Mouse (Mus musculus) intestine, embryonic 14.5 days (tissue): ENCODE data around the gene Aars2. TPM values are rescaled to one million over a fixed set of nuclear protein-coding genes. Genes with fewer than 3 reads are reported as not detected.
A peak's percentile ranks its signal among the peaks of the same experiment; 100 is the strongest.

Source experiments
- ATAC-seq: fragments of 200-750 bp; cut with Nextera tagmentation; replicated peaks from 2 replicates; pipeline ENCODE4 v1.8.0; 2017; ENCODE audit warnings: low read depth, moderate number of reproducible peaks, moderate TSS enrichment, moderate library complexity; ENCODE audit not compliant: low FRiP score, low TSS enrichment
- DNase-seq: peaks from one replicate; pipeline ENCODE4 v3.0.0-alpha.2; 2018; ENCODE audit warnings: low spot score
- H3K27ac ChIP-seq: fragments of 300-500 bp; sonication (generic); 2 replicates; pipeline ENCODE4 v1.5.1; 2014; ENCODE audit warnings: low read depth, mild to moderate bottlenecking, control low read depth
- H3K27me3 ChIP-seq: fragments of 300-500 bp; sonication (generic); replicated peaks from 2 replicates; pipeline ENCODE4 v1.6.1; 2014; ENCODE audit warnings: low read length, control low read depth; ENCODE audit not compliant: control insufficient read depth, insufficient read depth
- H3K36me3 ChIP-seq: fragments of 300-500 bp; sonication (generic); 2 replicates; pipeline ENCODE4 v1.6.1; 2014; ENCODE audit warnings: low read length, control low read depth; ENCODE audit not compliant: control insufficient read depth, insufficient read depth
- H3K4me1 ChIP-seq: fragments of 300-500 bp; sonication (generic); replicated peaks from 2 replicates; pipeline ENCODE4 v1.6.1; 2014; ENCODE audit warnings: low read length, control low read depth, mixed read lengths; ENCODE audit not compliant: control insufficient read depth, insufficient read depth
- H3K4me2 ChIP-seq: fragments of 300-500 bp; sonication (generic); 2 replicates; pipeline ENCODE4 v1.6.1; 2014; ENCODE audit warnings: low read length
- H3K4me3 ChIP-seq: fragments of 300-500 bp; sonication (generic); 2 replicates; pipeline ENCODE4 v1.5.1; 2014; ENCODE audit warnings: low read depth, low read length, control low read depth, mixed read lengths
- H3K9ac ChIP-seq: fragments of 300-500 bp; sonication (generic); 2 replicates; pipeline ENCODE4 v1.6.1; 2014; ENCODE audit warnings: mild to moderate bottlenecking, low read length
- H3K9me3 ChIP-seq: fragments of 300-500 bp; sonication (generic); 2 replicates; pipeline ENCODE4 v1.6.1; 2016; ENCODE audit warnings: low read length, control low read depth; ENCODE audit not compliant: control insufficient read depth
- WGBS: fragments of 180-500 bp; shearing (Covaris S2); extraction: QIAGEN DNeasy Blood & Tissue Kit; methylation state at CpG from one replicate; pipeline ENCODE4 v1.1.7; 2014; 5-methylcytosine and 5-hydroxymethylcytosine counted together
- polyA plus RNA-seq: library from polyadenylated mRNA; unstranded; fragments of >200 nt; fragmentation: Nextera tagmentation; extraction: Ambion mirVana; gene quantifications from 2 replicates; pipeline ENCODE4 v1.2.1, GENCODE M21; 2014

The Aars2 gene
- polyA plus RNA-seq, 1 experiment from 2014 or later: 17.3 TPM

DNA sequence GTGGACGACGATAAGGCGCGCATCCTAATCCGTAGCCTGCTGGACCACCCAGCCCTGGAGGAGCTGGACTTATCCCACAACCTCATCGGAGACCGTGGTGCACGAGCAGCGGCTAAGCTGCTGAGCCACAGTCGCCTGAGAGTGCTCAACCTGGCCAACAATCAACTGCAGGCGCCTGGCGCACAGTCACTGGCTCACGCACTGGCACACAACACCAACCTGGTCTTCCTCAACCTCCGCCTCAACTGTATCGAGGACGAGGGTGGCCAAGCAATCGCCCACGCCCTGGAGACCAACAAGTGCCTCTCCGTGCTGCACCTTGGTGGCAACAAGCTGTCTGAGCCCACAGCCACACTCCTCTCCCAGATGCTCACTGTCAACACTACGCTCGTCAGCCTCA, 33.0 kb downstream of the Aars2 start:
- H3K9ac ChIP-seq: no peak overlapping the region
- DNase-seq (no peak), ATAC-seq (no peak)
- H3K36me3 ChIP-seq: no peaks in the 10 kb centered on the region
- H3K27me3 ChIP-seq: peaks cover 74% of the 10 kb centered on the region
- no peak overlapping the region for H3K4me2 ChIP-seq
- no peaks in the 10 kb centered on the region for H3K4me1 ChIP-seq
- H3K4me3 ChIP-seq: no peak overlapping the region
- 73% methylated on average over 21 of the region's 21 CpGs for WGBS
- no peaks in the 10 kb centered on the region for H3K9me3 ChIP-seq
- H3K27ac ChIP-seq: no peak overlapping the region

DNA sequence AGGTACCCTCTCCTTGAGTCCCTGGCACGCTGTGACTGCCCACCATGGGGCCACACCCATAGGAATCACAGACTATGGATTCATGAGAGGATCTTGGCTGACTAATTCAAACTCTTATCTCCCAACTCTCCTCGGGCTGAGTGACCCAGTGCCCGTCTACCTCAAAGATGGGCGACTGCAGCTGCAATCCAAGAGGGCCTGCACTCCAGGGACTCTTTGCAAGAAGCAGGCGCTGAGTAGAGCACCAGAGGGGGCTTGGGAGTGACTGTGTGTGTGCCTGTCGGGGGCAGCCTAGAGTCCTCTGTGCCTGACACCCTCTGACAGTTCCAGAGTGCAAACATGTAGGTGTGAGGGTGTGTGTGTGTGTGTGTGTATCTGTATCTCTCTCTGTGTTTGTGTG, 35.5 kb downstream of the Aars2 start:
- Histone ChIP-seq H3K4me2 (no peak overlapping the region), H3K4me3 (no peak overlapping the region), H3K4me1 (peaks cover 6% of the 10 kb centered on the region; the same call in 1 of the 2 replicates), H3K36me3 (no peaks in the 10 kb centered on the region), H3K9me3 (no peaks in the 10 kb centered on the region), H3K27me3 (peaks cover 75% of the 10 kb centered on the region), H3K27ac (no peak overlapping the region), H3K9ac (no peak overlapping the region)
- ATAC-seq: no peak
- WGBS: 36% methylated on average over 6 of the region's 6 CpGs
- no peak for DNase-seq

DNA sequence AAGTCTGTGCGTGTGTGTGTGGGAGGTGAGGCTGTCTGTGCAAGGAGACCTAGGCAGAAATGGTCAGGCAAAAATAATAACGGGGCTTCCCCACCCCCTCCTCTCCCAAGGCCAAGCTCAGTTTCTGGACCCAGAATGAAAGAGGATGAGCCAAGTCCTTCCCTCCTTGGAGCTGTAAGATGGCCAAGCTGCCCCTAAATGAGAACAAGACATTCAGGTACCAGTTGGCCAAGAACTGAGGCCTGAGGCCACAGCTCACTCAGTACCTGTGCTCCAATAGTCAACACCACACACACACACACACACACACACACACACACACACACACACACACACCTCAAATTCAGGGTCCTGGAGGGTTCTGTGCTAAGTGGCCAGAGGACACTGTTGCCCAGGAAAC, 36.1 kb downstream of the Aars2 start:
- no peak overlapping the region for H3K4me3 ChIP-seq
- H3K27me3 ChIP-seq: peaks cover 81% of the 10 kb centered on the region
- no peaks in the 10 kb centered on the region for H3K9me3 ChIP-seq
- DNase-seq (no peak), ATAC-seq (no peak)
- no peak overlapping the region for H3K27ac ChIP-seq
- WGBS: 73% methylated on average over 2 of the region's 2 CpGs
- peaks cover 6% of the 10 kb centered on the region; the same call in 1 of the 2 replicates for H3K4me1 ChIP-seq
- H3K4me2 ChIP-seq: no peak overlapping the region
- no peaks in the 10 kb centered on the region for H3K36me3 ChIP-seq
- H3K9ac ChIP-seq: no peak overlapping the region

DNA sequence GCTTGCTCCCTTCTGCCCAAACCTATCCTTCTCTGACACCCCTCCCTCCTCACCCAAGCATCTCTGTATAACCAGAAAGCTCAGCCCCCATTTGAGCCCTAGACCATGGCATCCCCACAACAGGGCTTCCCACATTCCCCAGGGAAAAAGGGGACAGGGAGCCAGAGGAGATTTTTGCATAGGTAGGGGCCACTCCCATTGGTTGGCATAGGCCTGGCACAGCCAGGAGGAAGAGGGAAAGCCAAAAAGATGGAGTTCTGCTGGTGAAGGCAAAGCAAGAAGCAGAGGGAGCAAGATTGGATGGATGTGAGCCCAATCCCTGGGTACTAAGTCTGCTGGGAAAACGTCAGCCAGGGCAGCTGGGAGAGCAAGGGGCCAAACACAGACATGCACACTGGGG, 36.5 kb downstream of the Aars2 start:
- H3K4me1 ChIP-seq: peaks cover 6% of the 10 kb centered on the region; the same call in 1 of the 2 replicates
- no peak for DNase-seq
- peaks cover 82% of the 10 kb centered on the region for H3K27me3 ChIP-seq
- no peaks in the 10 kb centered on the region for H3K9me3 ChIP-seq
- no peak overlapping the region for H3K27ac ChIP-seq
- H3K4me3 ChIP-seq: no peak overlapping the region
- no peak overlapping the region for H3K4me2 ChIP-seq
- no peak for ATAC-seq
- no peaks in the 10 kb centered on the region for H3K36me3 ChIP-seq
- H3K9ac ChIP-seq: no peak overlapping the region
- WGBS: 42% methylated on average over 1 of the region's 1 CpGs

DNA sequence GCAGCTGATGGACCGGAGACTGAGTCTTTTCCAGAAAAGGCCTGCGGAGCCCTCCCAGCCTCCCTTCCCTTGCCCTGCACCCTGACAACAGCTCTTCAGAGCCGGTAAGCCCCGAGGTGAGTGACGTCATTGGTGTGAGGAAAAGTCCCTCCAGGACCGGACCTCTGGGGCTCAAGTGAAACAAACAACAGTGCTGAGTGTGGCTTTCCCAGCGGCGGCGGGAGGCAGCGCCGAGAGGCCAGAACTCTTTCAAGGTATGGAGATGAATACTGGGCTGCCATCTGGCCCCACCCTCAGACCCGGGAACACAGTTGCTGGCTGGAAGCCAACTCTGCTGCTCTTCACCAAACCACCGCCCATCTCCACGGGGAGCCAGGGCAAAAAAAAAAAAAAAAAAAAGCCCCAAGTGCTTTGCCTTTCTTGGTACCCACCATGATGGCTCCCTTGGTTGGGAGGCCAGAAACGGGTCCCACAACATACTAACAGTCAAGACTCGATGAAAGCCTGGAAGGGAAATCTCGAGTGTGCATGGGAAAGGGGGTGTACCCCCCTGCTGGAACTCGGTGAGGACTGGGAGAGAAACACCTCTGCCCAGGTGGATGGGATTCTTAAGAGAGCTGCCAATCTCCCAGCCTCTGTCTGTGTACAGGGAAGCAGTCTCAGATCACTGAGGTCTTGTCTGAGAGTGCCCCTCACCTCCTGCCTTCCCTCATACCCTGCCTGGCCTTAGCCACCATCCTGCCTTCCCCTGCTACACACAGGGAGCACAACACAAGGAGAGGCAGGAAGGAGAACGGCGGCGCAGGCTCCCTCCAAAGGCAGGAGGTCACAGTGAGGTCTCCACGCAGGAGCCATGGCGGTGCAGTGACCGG, 37.6 kb downstream of the Aars2 start:
- Histone ChIP-seq H3K9me3 (no peaks in the 10 kb centered on the region), H3K36me3 (no peaks in the 10 kb centered on the region), H3K27ac (no peak overlapping the region), H3K4me1 (peaks cover 6% of the 10 kb centered on the region; the same call in 1 of the 2 replicates), H3K4me2 (no peak overlapping the region), H3K9ac (no peak overlapping the region), H3K4me3 (no peak overlapping the region), H3K27me3 (peaks cover 82% of the 10 kb centered on the region)
- DNase-seq: no peak
- 21% methylated on average over 24 of the region's 24 CpGs for WGBS
- ATAC-seq: no peak

DNA sequence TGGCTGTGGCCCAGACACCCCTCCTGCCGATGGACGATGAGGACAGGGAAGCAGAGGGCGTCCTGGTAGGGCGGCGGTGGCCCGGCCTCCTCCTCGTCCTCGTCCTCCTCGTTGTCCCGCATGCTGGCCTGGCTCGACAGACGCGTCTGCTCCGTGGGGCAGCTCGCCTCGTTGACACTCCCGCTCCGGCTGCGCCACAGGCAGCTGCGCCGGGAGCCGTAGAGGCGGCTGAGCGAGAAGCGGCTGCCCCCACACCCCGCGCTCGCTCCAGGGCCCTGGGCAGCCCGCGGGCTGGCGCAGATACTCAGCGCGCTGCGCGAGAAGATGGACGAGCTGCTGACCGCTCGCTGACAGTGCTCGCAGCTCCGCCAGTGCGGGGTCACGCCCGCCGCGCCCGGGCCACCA, 38.2 kb downstream of the Aars2 start:
- H3K9ac ChIP-seq: no peak overlapping the region
- ATAC-seq: no peak
- DNase-seq: no peak
- WGBS: 17% methylated on average over 46 of the region's 46 CpGs
- no peaks in the 10 kb centered on the region for H3K9me3 ChIP-seq
- no peak overlapping the region for H3K27ac ChIP-seq
- no peaks in the 10 kb centered on the region for H3K36me3 ChIP-seq
- H3K27me3 ChIP-seq: peaks cover 75% of the 10 kb centered on the region
- H3K4me1 ChIP-seq: peaks cover 6% of the 10 kb centered on the region; the same call in 1 of the 2 replicates
- 0 out of 2 replicates have a peak overlapping the region, but pooled peaks have one; percentile 9 for H3K4me3 ChIP-seq
- peak overlapping the region; percentile 39 for H3K4me2 ChIP-seq

DNA sequence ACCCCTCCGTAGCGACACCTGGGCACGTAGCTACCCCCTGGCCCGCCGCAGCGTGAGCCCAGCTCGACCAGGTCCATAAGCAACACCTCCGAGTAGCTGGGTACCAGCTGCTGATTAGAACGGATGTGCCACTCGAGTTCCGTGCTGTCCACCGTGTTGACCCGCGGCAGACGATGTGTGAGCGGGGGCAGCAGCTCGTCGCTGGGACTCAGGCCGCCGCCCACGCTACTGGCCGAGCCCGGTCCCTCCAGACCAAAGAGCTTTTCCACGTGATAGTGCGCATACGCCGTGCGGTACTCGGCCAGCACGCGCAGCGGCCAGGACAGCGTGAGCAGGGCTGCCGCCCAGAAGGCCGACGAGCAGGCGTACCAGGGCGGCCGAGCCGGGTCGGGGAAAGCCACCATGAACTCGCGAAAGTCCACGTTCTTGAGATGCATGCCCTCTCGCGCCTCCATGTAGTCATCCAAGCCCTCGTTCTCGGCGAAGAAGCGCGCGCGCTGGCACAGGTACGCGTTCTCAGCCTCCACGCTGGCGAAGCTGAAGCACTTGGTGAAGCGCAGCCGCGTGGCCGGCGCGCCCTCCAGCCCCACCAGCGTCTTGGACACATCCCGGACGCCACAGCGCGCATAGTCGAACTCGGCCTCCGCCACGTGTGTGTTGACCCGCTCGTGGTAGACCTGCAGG, 38.8 kb downstream of the Aars2 start:
- Histone ChIP-seq H3K27ac (no peak overlapping the region), H3K4me2 (peak overlapping the region; percentile 39), H3K36me3 (no peaks in the 10 kb centered on the region), H3K9ac (no peak overlapping the region), H3K27me3 (peaks cover 70% of the 10 kb centered on the region), H3K9me3 (no peaks in the 10 kb centered on the region), H3K4me1 (peaks cover 10% of the 10 kb centered on the region; the same call in 1 of the 2 replicates), H3K4me3 (peak overlapping the region; percentile 9; the same call in 1 of the 2 replicates)
- 14% methylated on average over 74 of the region's 74 CpGs for WGBS
- DNase-seq (no peak), ATAC-seq (no peak)

DNA sequence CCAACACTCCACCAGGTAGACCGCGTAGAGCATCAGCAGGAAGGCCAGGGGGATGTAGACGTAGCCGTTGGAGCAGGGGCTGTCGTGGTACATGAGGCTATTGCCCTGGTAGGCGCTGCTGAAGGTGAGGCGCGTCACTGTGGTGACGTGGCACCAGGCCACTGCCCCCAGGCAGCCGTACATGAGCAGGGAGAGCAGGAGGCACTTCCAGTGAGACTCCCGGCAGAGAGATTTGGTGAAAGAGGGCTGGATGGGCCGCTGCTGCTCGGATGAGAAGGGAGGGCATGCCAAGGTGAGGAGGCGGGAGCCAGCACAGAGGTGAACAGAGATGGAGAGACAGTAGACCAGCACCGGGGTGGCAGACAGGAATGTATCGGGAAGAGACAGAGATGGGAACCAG, 40.3 kb downstream of the Aars2 start:
- H3K9me3 ChIP-seq: no peaks in the 10 kb centered on the region
- no peak overlapping the region for H3K4me2 ChIP-seq
- H3K4me3 ChIP-seq: no peak overlapping the region
- no peak for ATAC-seq
- H3K27ac ChIP-seq: no peak overlapping the region
- no peaks in the 10 kb centered on the region for H3K36me3 ChIP-seq
- no peak for DNase-seq
- H3K9ac ChIP-seq: no peak overlapping the region
- peaks cover 58% of the 10 kb centered on the region for H3K27me3 ChIP-seq
- WGBS: 75% methylated on average over 16 of the region's 16 CpGs
- peaks cover 11% of the 10 kb centered on the region; the same call in 1 of the 2 replicates for H3K4me1 ChIP-seq
